Mouse (Mus musculus) erythroblast, adult 5-6 weeks (primary cell): ENCODE results near the gene Olfr340. TPM values are rescaled to one million over a fixed set of nuclear protein-coding genes. Genes with fewer than 3 reads are reported as not detected.
"Not testable (repeated sequence)": the region's sequence is repeated elsewhere in the genome, so short reads cannot be mapped to it uniquely, and the experiment has no call there.

Source experiments
- ATAC-seq: replicated peaks from 2 replicates; pipeline ENCODE4 v1.8.0; 2016; ENCODE audit warnings: moderate number of reproducible peaks, mild to moderate bottlenecking, moderate TSS enrichment, inconsistent platforms; ENCODE audit not compliant: poor library complexity, low FRiP score, severe bottlenecking
- total RNA-seq, 2 experiments: library from RNA; stranded (forward) in 1 of 2; stranded (reverse) in 1 of 2; fragments of 150-400 nt in 1 of 2; fragments of 200-764, 138-1000 nt in 1 of 2; gene quantifications; 2 replicates each; pipeline versions ENCODE4 v1.2.3 to v1.2.4; 2015 to 2017; ENCODE audit warnings: low replicate concordance in 2 of 2

Gene Olfr340
- total RNA-seq (2015; ENCODE audit: low replicate concordance): not detected in 2 replicates
- not detected in 2 replicates for total RNA-seq (2017; ENCODE audit: low replicate concordance)

GRCm38 (mm10) chr2:36452287-36452686, at the start of gene Olfr340:
Gene Olfr340 (plus strand): TSS chr2:36452587.
- ATAC-seq: no peak

GRCm38 (mm10) chr2:36415174-36415573, 37.2 kb upstream of the Olfr340 start:
- ATAC-seq: not testable (repeated sequence)

- not testable (repeated sequence) for ATAC-seq
Measured at GRCm38 (mm10) chr2:36415591-36415990, 36.8 kb upstream of the Olfr340 start.

GRCm38 (mm10) chr2:36418647-36419046, 33.7 kb upstream of the Olfr340 start, which contains the start of gene Olfr339:
Gene Olfr339 (plus strand): TSS chr2:36418947.
- ATAC-seq: no peak

GRCm38 (mm10) chr2:36473634-36474033, 21.2 kb downstream of the Olfr340 start:
- no peak for ATAC-seq

GRCm38 (mm10) chr2:36482368-36482767, 30.0 kb downstream of the Olfr340 start, which contains the start of gene Olfr341:
Gene Olfr341 (minus strand): TSS chr2:36482468.
- ATAC-seq: no peak

Other genes with a start within 250 kb of the Olfr340 start
- gene Ptgs1, start 222.2 kb upstream of the Olfr340 start, total RNA-seq (2015; ENCODE audit: low replicate concordance): 15.0 and 19.6 TPM in 2 replicates
- gene Ptgs1, start 222.2 kb upstream of the Olfr340 start, total RNA-seq (2017; ENCODE audit: low replicate concordance): 12.1 and 13.6 TPM in 2 replicates
- not detected in 2 replicates for gene Olfr338, start 79.1 kb upstream of the Olfr340 start, total RNA-seq (2015; ENCODE audit: low replicate concordance)
- gene Olfr338, start 79.1 kb upstream of the Olfr340 start, total RNA-seq (2017; ENCODE audit: low replicate concordance): not detected in 2 replicates
- gene Olfr339, start 33.6 kb upstream of the Olfr340 start, total RNA-seq (2015; ENCODE audit: low replicate concordance): not detected in 2 replicates
- not detected in 2 replicates for gene Olfr339, start 33.6 kb upstream of the Olfr340 start, total RNA-seq (2017; ENCODE audit: low replicate concordance)
- gene Olfr341, start 29.9 kb downstream of the Olfr340 start, total RNA-seq (2015; ENCODE audit: low replicate concordance): not detected in 2 replicates
- 0.09 TPM in 1 of 2 replicates, not detected in the other for gene Olfr341, start 29.9 kb downstream of the Olfr340 start, total RNA-seq (2017; ENCODE audit: low replicate concordance)
- not detected in 2 replicates for gene Olfr342, start 72.4 kb downstream of the Olfr340 start, total RNA-seq (2015; ENCODE audit: low replicate concordance)
- gene Olfr342, start 72.4 kb downstream of the Olfr340 start, total RNA-seq (2017; ENCODE audit: low replicate concordance): not detected in 2 replicates
- gene Olfr344, start 114.1 kb downstream of the Olfr340 start, total RNA-seq (2015; ENCODE audit: low replicate concordance): not detected in 2 replicates
- gene Olfr344, start 114.1 kb downstream of the Olfr340 start, total RNA-seq (2017; ENCODE audit: low replicate concordance): 0.09 TPM in 1 of 2 replicates, not detected in the other
- gene Olfr345, start 187.5 kb downstream of the Olfr340 start, total RNA-seq (2015; ENCODE audit: low replicate concordance): not detected in 2 replicates
- not detected in 2 replicates for gene Olfr345, start 187.5 kb downstream of the Olfr340 start, total RNA-seq (2017; ENCODE audit: low replicate concordance)
- gene Olfr346, start 233.2 kb downstream of the Olfr340 start, total RNA-seq (2015; ENCODE audit: low replicate concordance): not detected in 2 replicates
- not detected in 2 replicates for gene Olfr346, start 233.2 kb downstream of the Olfr340 start, total RNA-seq (2017; ENCODE audit: low replicate concordance)